Mouse (Mus musculus) heart, postnatal 0 days (tissue): ENCODE data around the gene Pebp1. TPM values are rescaled to one million over a fixed set of nuclear protein-coding genes. Genes with fewer than 3 reads are reported as not detected.
"Not testable (repeated sequence)": the region's sequence is repeated elsewhere in the genome, so short reads cannot be mapped to it uniquely, and the experiment has no call there.

Source experiments
- ATAC-seq: fragments of 200-750 bp; cut with Nextera tagmentation; 2 replicates; pipeline ENCODE4 v1.8.0; 2017; ENCODE audit warnings: low read depth, moderate number of reproducible peaks, moderate library complexity; ENCODE audit not compliant: insufficient read depth
- DNase-seq: peaks from one replicate; pipeline ENCODE4 v3.0.0-alpha.2; 2016; ENCODE audit warnings: low spot score
- H3K27ac ChIP-seq: fragments of 300-500 bp; sonication (generic); 2 replicates; pipeline ENCODE4 v1.5.1; 2014; ENCODE audit warnings: low read depth, mild to moderate bottlenecking
- H3K27me3 ChIP-seq: fragments of 300-500 bp; sonication (generic); 2 replicates; pipeline ENCODE4 v1.6.1; 2014; ENCODE audit warnings: low read length, mixed read lengths; ENCODE audit not compliant: control insufficient read depth, insufficient read depth
- H3K36me3 ChIP-seq: fragments of 300-500 bp; sonication (generic); replicated peaks from 2 replicates; pipeline ENCODE4 v1.6.1; 2014; ENCODE audit warnings: low read length, mixed read lengths; ENCODE audit not compliant: control insufficient read depth, insufficient read depth
- H3K4me1 ChIP-seq: fragments of 300-500 bp; sonication (generic); 2 replicates; pipeline ENCODE4 v1.6.1; 2014; ENCODE audit warnings: antibody characterized with exemption; ENCODE audit not compliant: control insufficient read depth, insufficient read depth
- H3K4me2 ChIP-seq: fragments of 300-500 bp; sonication (generic); 2 replicates; pipeline ENCODE4 v1.6.1; 2014; ENCODE audit warnings: low read depth, mild to moderate bottlenecking, low read length, moderate library complexity
- H3K4me3 ChIP-seq: fragments of 300-500 bp; sonication (generic); 2 replicates; pipeline ENCODE4 v1.5.1; 2014; ENCODE audit warnings: low read depth, low read length
- H3K9ac ChIP-seq: fragments of 300-500 bp; sonication (generic); replicated peaks from 2 replicates; pipeline ENCODE4 v1.6.1; 2014; ENCODE audit warnings: low read depth, low read length, mixed read lengths
- H3K9me3 ChIP-seq: fragments of 300-500 bp; sonication (generic); replicated peaks from 2 replicates; pipeline ENCODE4 v1.6.1; 2016; ENCODE audit warnings: low read length; ENCODE audit not compliant: control insufficient read depth
- CTCF ChIP-seq: IDR thresholded peaks from 2 replicates; pipeline ENCODE4 v1.5.1; 2016; ENCODE audit warnings: antibody characterized with exemption, control low read depth, low read depth
- EP300 ChIP-seq: IDR thresholded peaks from 2 replicates; pipeline ENCODE4 v1.6.1; 2016; ENCODE audit warnings: antibody characterized with exemption, low read depth
- WGBS: fragments of 180-500 bp; shearing (Covaris S2); extraction: QIAGEN DNeasy Blood & Tissue Kit; methylation state at CpG from one replicate; pipeline ENCODE4 v1.1.7; 2014; 5-methylcytosine and 5-hydroxymethylcytosine counted together
- polyA plus RNA-seq: library from polyadenylated mRNA; unstranded; fragments of >200 nt; fragmentation: Nextera tagmentation; extraction: Ambion mirVana; gene quantifications from 2 replicates; pipeline ENCODE4 v1.2.1, GENCODE M21; 2015
- total RNA-seq: library from RNA; depleted of rRNA; stranded (reverse); fragments of >200 nt; gene quantifications from 2 replicates; pipeline ENCODE4 v1.2.3, GENCODE M21; 2014; ENCODE audit warnings: low replicate concordance

Gene Pebp1
- total and polyA plus RNA-seq, 2 experiments from 2014 or later, result 527 to 871 TPM

DNA sequence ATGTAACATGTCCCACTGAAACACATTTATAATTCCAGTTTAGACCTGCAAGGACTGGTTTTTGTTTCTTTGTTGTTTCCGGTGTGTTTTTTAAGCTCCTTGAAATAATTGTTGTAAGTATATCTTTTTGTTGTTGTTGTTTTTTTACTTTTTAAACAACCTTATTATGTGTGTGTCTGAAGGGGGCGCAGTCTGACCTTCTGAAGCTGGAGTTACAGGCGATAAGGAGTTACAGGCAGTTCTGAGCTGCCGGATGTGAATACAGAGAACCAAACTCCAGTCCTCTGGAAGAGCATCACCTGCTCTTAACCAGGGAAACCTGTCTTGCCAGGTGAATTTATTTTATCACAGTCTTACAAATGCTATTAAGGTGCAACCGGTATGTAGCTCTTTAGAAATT lies 18.3 kb upstream of the Pebp1 start:
- TF ChIP-seq EP300 (no peak), CTCF (no peak)
- no peak for DNase-seq
- Histone ChIP-seq H3K27me3 (no peaks in the 10 kb centered on the region), H3K4me2 (no peak overlapping the region), H3K9ac (no peak overlapping the region), H3K27ac (no peak overlapping the region), H3K36me3 (no peaks in the 10 kb centered on the region), H3K9me3 (0 out of 2 replicates have a peak, but pooled peaks cover 2% of the 10 kb centered on the region), H3K4me3 (no peak overlapping the region), H3K4me1 (0 out of 2 replicates have a peak, but pooled peaks cover 8% of the 10 kb centered on the region)
- no peak for ATAC-seq
- WGBS, result 84% methylated on average over 5 of the region's 5 CpGs

GRCm38 (mm10) chr5:117304947-117305346 lies 17.5 kb upstream of the Pebp1 start:
- Histone ChIP-seq H3K9ac (no peak overlapping the region), H3K9me3 (0 out of 2 replicates have a peak, but pooled peaks cover 2% of the 10 kb centered on the region), H3K4me1 (0 out of 2 replicates have a peak, but pooled peaks cover 8% of the 10 kb centered on the region), H3K27ac (no peak overlapping the region), H3K36me3 (no peaks in the 10 kb centered on the region), H3K4me2 (no peak overlapping the region), H3K27me3 (no peaks in the 10 kb centered on the region), H3K4me3 (no peak overlapping the region)
- DNase-seq (no peak), ATAC-seq (no peak)
- TF ChIP-seq EP300 (no peak), CTCF (peak; percentile 51)
- WGBS, result 60% methylated on average over 7 of the region's 7 CpGs

DNA sequence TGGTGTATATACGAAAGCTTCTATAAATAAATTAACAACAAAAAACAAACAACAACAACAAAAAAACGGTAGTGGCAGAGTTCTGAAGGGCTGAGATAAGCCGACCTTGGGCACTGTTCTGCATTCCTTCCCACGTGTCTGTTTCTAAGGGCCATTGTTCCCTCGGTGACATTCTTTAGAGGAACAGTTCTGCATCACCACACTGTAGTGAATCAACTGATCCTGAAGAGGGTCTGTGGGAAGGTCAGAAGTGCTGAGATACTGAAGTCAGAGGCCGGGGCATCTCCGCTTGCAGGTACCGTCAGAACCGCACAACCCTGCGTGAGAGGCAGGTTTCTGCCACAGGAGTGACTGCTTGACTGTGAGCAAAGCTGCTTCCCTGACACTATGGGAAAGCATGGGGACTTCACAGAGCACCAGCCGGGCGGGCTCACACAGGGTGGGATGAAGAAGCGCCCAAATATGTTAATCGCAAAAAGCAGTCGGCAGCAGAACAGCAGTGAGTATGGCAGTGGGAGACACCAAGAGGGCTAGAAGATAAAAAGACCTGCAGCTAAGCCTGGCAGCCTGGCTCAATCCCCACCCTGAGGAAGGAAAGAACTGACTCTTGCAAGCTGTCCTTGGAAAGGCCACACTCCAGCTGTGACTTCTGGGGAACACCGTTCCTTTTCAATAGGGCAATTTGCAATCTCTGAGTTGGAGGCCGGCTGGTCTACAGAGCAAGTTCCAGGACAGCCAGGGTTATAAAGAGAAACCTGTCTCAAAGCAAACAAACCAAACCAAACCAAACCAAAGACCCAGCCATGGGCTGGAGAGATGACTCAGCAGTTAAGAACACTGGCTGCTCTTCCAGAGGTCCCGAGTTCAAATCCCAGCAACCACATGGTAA lies 16.5 kb upstream of the Pebp1 start:
- no peak overlapping the region for H3K4me3 ChIP-seq
- no peak overlapping the region for H3K4me2 ChIP-seq
- 0 out of 2 replicates have a peak, but pooled peaks cover 2% of the 10 kb centered on the region for H3K9me3 ChIP-seq
- ATAC-seq (no peak), DNase-seq (no peak)
- no peak overlapping the region for H3K9ac ChIP-seq
- H3K36me3 ChIP-seq, result no peaks in the 10 kb centered on the region
- 0 out of 2 replicates have a peak, but pooled peaks cover 8% of the 10 kb centered on the region for H3K4me1 ChIP-seq
- TF ChIP-seq EP300 (no peak), CTCF (no peak)
- peak overlapping the region; percentile 58 for H3K27ac ChIP-seq
- WGBS, result 31% methylated on average over 18 of the region's 18 CpGs
- H3K27me3 ChIP-seq, result no peaks in the 10 kb centered on the region

DNA sequence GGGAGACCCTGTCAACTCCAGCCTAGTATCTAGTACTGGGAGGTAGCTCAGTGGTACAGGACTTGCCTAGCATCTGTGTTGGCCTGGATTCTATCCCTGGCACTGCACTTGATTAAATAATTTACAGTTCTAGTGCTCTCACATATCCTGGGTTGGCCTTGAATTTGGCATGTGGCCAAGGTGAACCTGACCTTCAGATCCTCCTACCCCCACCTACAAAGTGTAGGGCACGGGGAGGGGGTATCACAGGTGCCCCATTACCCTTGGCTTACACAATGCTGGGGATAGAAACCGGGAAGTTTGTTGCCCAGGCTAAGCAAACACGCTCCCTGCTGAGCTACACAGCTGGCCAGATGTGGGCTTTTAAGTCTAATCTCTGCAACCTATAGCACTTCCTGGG lies 15.5 kb upstream of the Pebp1 start:
- no peak overlapping the region for H3K9ac ChIP-seq
- no peak overlapping the region for H3K4me2 ChIP-seq
- TF ChIP-seq EP300 (no peak), CTCF (no peak)
- no peaks in the 10 kb centered on the region for H3K27me3 ChIP-seq
- no peaks in the 10 kb centered on the region for H3K36me3 ChIP-seq
- H3K4me3 ChIP-seq, result no peak overlapping the region
- H3K4me1 ChIP-seq, result 0 out of 2 replicates have a peak, but pooled peaks cover 8% of the 10 kb centered on the region
- H3K27ac ChIP-seq, result peak overlapping the region; percentile 11; the same call in 1 of the 2 replicates
- ATAC-seq (peak; percentile 36), DNase-seq (no peak)
- 55% methylated on average over 3 of the region's 3 CpGs for WGBS
- H3K9me3 ChIP-seq, result 0 out of 2 replicates have a peak, but pooled peaks cover 2% of the 10 kb centered on the region

GRCm38 (mm10) chr5:117295011-117295410 lies 7.6 kb upstream of the Pebp1 start:
- Histone ChIP-seq H3K4me3 (no peak overlapping the region), H3K27me3 (no peaks in the 10 kb centered on the region), H3K27ac (no peak overlapping the region), H3K36me3 (no peaks in the 10 kb centered on the region), H3K9me3 (no peaks in the 10 kb centered on the region; the same call in 1 of the 2 replicates), H3K4me1 (no peaks in the 10 kb centered on the region), H3K9ac (no peak overlapping the region), H3K4me2 (no peak overlapping the region)
- no peak for TF ChIP-seq EP300
- no peak for TF ChIP-seq CTCF
- ATAC-seq, result no peak
- DNase-seq, result no peak
- 89% methylated on average over 8 of the region's 8 CpGs for WGBS

- H3K36me3 ChIP-seq, H3K9me3 ChIP-seq, H3K4me3 ChIP-seq, DNase-seq, H3K27ac ChIP-seq, H3K9ac ChIP-seq, H3K4me1 ChIP-seq, H3K27me3 ChIP-seq, ATAC-seq, H3K4me2 ChIP-seq: not testable (repeated sequence)
- 78% methylated on average over 3 of the region's 3 CpGs for WGBS
These were observed 6.4 kb upstream of the Pebp1 start for GRCm38 (mm10) chr5:117293776-117294175.
